Mouse (Mus musculus) olfactory bulb, adult 2 months (tissue): ENCODE results near the gene Ogfrl1.

Source experiments
- CTCF ChIP-seq: fragments of 200-500 bp; IDR thresholded peaks from 2 replicates; pipeline ENCODE4 v1.5.1; 2012; ENCODE audit warnings: low read depth, mild to moderate bottlenecking, low read length, moderate library complexity; ENCODE audit not compliant: insufficient read depth
- POLR2A ChIP-seq: fragments of 200-500 bp; IDR thresholded peaks from 2 replicates; pipeline ENCODE4 v1.6.1; 2012; ENCODE audit warnings: mild to moderate bottlenecking, low read depth, low read length, moderate library complexity; ENCODE audit not compliant: insufficient read depth

- TF ChIP-seq CTCF = no peak
- no peak for TF ChIP-seq POLR2A
Measured at GRCm38 (mm10) chr1:23324226-23324625, 73.3 kb downstream of the Ogfrl1 start.
